Mouse (Mus musculus) embryo, embryonic 10.5 days (tissue): ENCODE results near the gene Plk4.
A peak's percentile ranks its signal among the peaks of the same experiment; 100 is the strongest.
"Not testable (repeated sequence)": the region's sequence is repeated elsewhere in the genome, so short reads cannot be mapped to it uniquely, and the experiment has no call there.

Source experiments
- DNase-seq: peaks from one replicate; pipeline ENCODE4 v3.0.0-alpha.2; 2015; ENCODE audit warnings: low spot score

Gene Plk4

GRCm38 (mm10) chr3:40799530-40800372, at the start of gene Plk4:
Plk4 (plus strand) TSS chr3:40800019.
- peak; percentile 98 for DNase-seq

GRCm38 (mm10) chr3:40760746-40761145, 39.1 kb upstream of the Plk4 start:
- no peak for DNase-seq

- DNase-seq = no peak
These were observed 38.5 kb upstream of the Plk4 start for GRCm38 (mm10) chr3:40761312-40761711.

GRCm38 (mm10) chr3:40793783-40794182, 6.0 kb upstream of the Plk4 start:
- no peak for DNase-seq

GRCm38 (mm10) chr3:40798054-40798453, 1.8 kb upstream of the Plk4 start:
- DNase-seq = no peak

GRCm38 (mm10) chr3:40798500-40798899, 1.3 kb upstream of the Plk4 start:
- DNase-seq = peak; percentile 73

- peak; percentile 48 for DNase-seq
These were observed 579 bp downstream of the Plk4 start for GRCm38 (mm10) chr3:40800373-40800823.

GRCm38 (mm10) chr3:40806871-40807270, 7.1 kb downstream of the Plk4 start:
- no peak for DNase-seq

- no peak for DNase-seq
These were observed 8.9 kb downstream of the Plk4 start for GRCm38 (mm10) chr3:40808686-40809085.

GRCm38 (mm10) chr3:40809894-40810293, 10.1 kb downstream of the Plk4 start:
- no peak for DNase-seq

- no peak for DNase-seq
These were observed 13.5 kb downstream of the Plk4 start for GRCm38 (mm10) chr3:40813275-40813674.

- not testable (repeated sequence) for DNase-seq
These were observed 45.7 kb downstream of the Plk4 start for GRCm38 (mm10) chr3:40845521-40845920.

GRCm38 (mm10) chr3:40846473-40846956, 46.7 kb downstream of the Plk4 start, which contains the start of gene Mfsd8:
Mfsd8 (minus strand) TSS chr3:40846886.
- DNase-seq = peak; percentile 95

GRCm38 (mm10) chr3:40846957-40847017, 47.0 kb downstream of the Plk4 start, which contains the start of gene Abhd18:
Abhd18 (plus strand) TSS chr3:40846970.
- DNase-seq = not testable (repeated sequence)

GRCm38 (mm10) chr3:40847018-40847417, 47.2 kb downstream of the Plk4 start:
- DNase-seq = peak; percentile 53

- not testable (repeated sequence) for DNase-seq
These were observed 48.1 kb downstream of the Plk4 start for GRCm38 (mm10) chr3:40847936-40848335.

- DNase-seq = not testable (repeated sequence)
These were observed 53.4 kb downstream of the Plk4 start for GRCm38 (mm10) chr3:40853123-40853738.
